Comparison of ENCODE assay signal across 35 mouse cellular contexts in genomic region chr8:117692131-117692530, GRCm38 (mm10). TPM values are rescaled to one million over a fixed set of nuclear protein-coding genes. Genes with fewer than 3 reads are reported as not detected.
A peak's percentile ranks its signal among the peaks of the same experiment; 100 is the strongest.
DNase-seq lines count a peak whose midpoint lies in the region; ATAC-seq and TF ChIP-seq lines count a peak whose summit lies in the region.
"Had no signal": no experiment of that assay in that cellular context is flagged by ENCODE, and none has a peak within 500 bp of the region (broad histone marks: within the 10 kb centered on the region; RNA-seq: fewer than 3 reads in every experiment).

No protein-coding gene starts in this region.

- H3K27me3 ChIP-seq in liver, embryonic 14.5 days (ENCODE audit: control insufficient read depth, insufficient read depth, low read length): no peaks in the 10 kb centered on the region
- H3K27me3 ChIP-seq in liver, embryonic 12.5 days (replicated peaks): no peaks in the 10 kb centered on the region
- H3K27me3 ChIP-seq: embryonic facial prominence, embryonic 15.5 days; forebrain, embryonic 13.5 days; heart, embryonic 12.5 days; liver, embryonic 13.5 days had no signal

- H3K9me3 ChIP-seq in liver, embryonic 14.5 days (ENCODE audit: control insufficient read depth, low read length): no peaks in the 10 kb centered on the region
- no peaks in the 10 kb centered on the region for H3K9me3 ChIP-seq in liver, embryonic 12.5 days (replicated peaks)
- H3K9me3 ChIP-seq: embryonic facial prominence, embryonic 10.5 days; embryonic facial prominence, embryonic 15.5 days; forebrain, embryonic 13.5 days; heart, embryonic 12.5 days; liver, embryonic 13.5 days had no signal

- WGBS in liver, embryonic 14.5 days (ENCODE audit: insufficient replicate concordance): 60% methylated on average over 4 of the region's 4 CpGs
- WGBS in liver, embryonic 12.5 days (ENCODE audit: insufficient replicate concordance): 64% methylated on average over 4 of the region's 4 CpGs

- H3K36me3 ChIP-seq in liver, embryonic 14.5 days (replicated peaks; ENCODE audit: control insufficient read depth, insufficient read depth, low read depth): no peaks in the 10 kb centered on the region
- H3K36me3 ChIP-seq in liver, embryonic 12.5 days: no peaks in the 10 kb centered on the region
- H3K36me3 ChIP-seq: embryonic facial prominence, embryonic 10.5 days; embryonic facial prominence, embryonic 15.5 days; G1E; heart, embryonic 12.5 days; liver, embryonic 13.5 days had no signal

- H3K27ac ChIP-seq in liver, embryonic 14.5 days: no peak overlapping the region
- no peak overlapping the region for H3K27ac ChIP-seq in liver, embryonic 12.5 days
- H3K27ac ChIP-seq: embryonic facial prominence, embryonic 10.5 days; embryonic facial prominence, embryonic 15.5 days; forebrain, embryonic 13.5 days; hindbrain, embryonic 14.5 days; liver, embryonic 13.5 days had no signal

- H3K4me3 ChIP-seq in liver, embryonic 14.5 days (ENCODE audit: insufficient read depth in 1 of 2, low read depth in 2 of 2, low read length in 2 of 2): no peak overlapping the region
- H3K4me3 ChIP-seq in liver, embryonic 12.5 days: no peak overlapping the region
- H3K4me3 ChIP-seq: embryonic facial prominence, embryonic 10.5 days; embryonic facial prominence, embryonic 15.5 days; forebrain, embryonic 13.5 days; heart, embryonic 12.5 days; liver, embryonic 13.5 days had no signal

- no peak for TF ChIP-seq EP300 in liver, embryonic 14.5 days (IDR thresholded peaks at IDR 0.05; ENCODE audit: low read depth)

- no peak overlapping the region for H3K4me2 ChIP-seq in liver, embryonic 14.5 days (ENCODE audit: low read depth)
- no peak overlapping the region for H3K4me2 ChIP-seq in liver, embryonic 12.5 days
- H3K4me2 ChIP-seq: embryonic facial prominence, embryonic 15.5 days; forebrain, embryonic 13.5 days; heart, embryonic 12.5 days; hindbrain, embryonic 14.5 days; liver, embryonic 13.5 days; midbrain, embryonic 11.5 days had no signal

- H3K4me1 ChIP-seq in liver, embryonic 14.5 days (replicated peaks; ENCODE audit: control insufficient read depth in 2 of 2, insufficient read depth in 2 of 2, low read length in 1 of 2): peaks cover 0 to 7% of the 10 kb centered on the region in 2 experiments; a peak in 2 of 4 replicates
- no peaks in the 10 kb centered on the region for H3K4me1 ChIP-seq in liver, embryonic 12.5 days
- H3K4me1 ChIP-seq: embryonic facial prominence, embryonic 10.5 days; embryonic facial prominence, embryonic 15.5 days; forebrain, embryonic 13.5 days; heart, embryonic 12.5 days; liver, embryonic 13.5 days had no signal

- TF ChIP-seq CTCF in liver, embryonic 14.5 days (IDR thresholded peaks at IDR 0.05; ENCODE audit: low read depth): no peak

- 0 out of 2 replicates have a peak, but pooled peaks have one; percentile 31 for ATAC-seq in liver, embryonic 14.5 days (ENCODE audit: insufficient read depth)
- ATAC-seq in liver, embryonic 12.5 days: no peak
- ATAC-seq in megakaryocyte progenitor cell, adult 5-6 weeks (replicated peaks; ENCODE audit: poor library complexity): peak; percentile 70
- ATAC-seq: forebrain, embryonic 13.5 days; midbrain, embryonic 16.5 days had no signal

- no peak for DNase-seq in liver, embryonic 14.5 days (ENCODE audit: low read depth in 3 of 3, low spot score in 3 of 3)
- peak; percentile 20 to 30 for DNase-seq in urinary bladder, postnatal 36 days (ENCODE audit: low spot score in 2 of 2)
- DNase-seq in urinary bladder, postnatal 25 days (ENCODE audit: low spot score): no peak
- DNase-seq in yolk sac, embryonic 10.5 days (ENCODE audit: low spot score): peak; percentile 47
- DNase-seq in layer of hippocampus, postnatal 36 days: no peak
- DNase-seq in spleen, postnatal 36 days (ENCODE audit: low spot score in 2 of 2): no peak
- DNase-seq: adrenal gland, postnatal 10 days; cerebellum, adult 8-10 months; cerebellum, postnatal 25 days; gastrocnemius, postnatal 25 days; heart, adult 18-20 months; kidney, adult 9 months; kidney, postnatal 10 days; liver, embryonic 13.5 days; lung, postnatal 14 days; right cerebral cortex, adult 18-20 months; spleen, adult 18-20 months; thymus, adult 2 months; thymus, postnatal 36 days had no signal

- no peak overlapping the region for H3K9ac ChIP-seq in liver, embryonic 14.5 days (replicated peaks)
- H3K9ac ChIP-seq in liver, embryonic 12.5 days: no peak overlapping the region
- H3K9ac ChIP-seq: embryonic facial prominence, embryonic 15.5 days; forebrain, embryonic 13.5 days; heart, embryonic 12.5 days; hindbrain, embryonic 14.5 days; liver, embryonic 13.5 days had no signal

RNA-seq across cellular contexts. Expression of gene Hsd17b2, which starts 9.6 kb away (rescaled TPM):
- 27.9 and 32.7 TPM in 2 replicates for polyA plus RNA-seq in liver, embryonic 14.5 days (2012; rRNA removed)
- 58.0 and 65.1 TPM in 2 replicates for polyA plus RNA-seq in liver, embryonic 14.5 days (2014; fragmentation: Nextera tagmentation; extraction: Ambion mirVana)
- 20.9 and 23.6 TPM in 2 replicates for polyA plus RNA-seq in liver, embryonic 12.5 days (2016; fragmentation: Nextera tagmentation; extraction: Ambion mirVana)
- not detected in 2 replicates for total RNA-seq in megakaryocyte progenitor cell, adult 5-6 weeks (2015)
- total RNA-seq in megakaryocyte progenitor cell, adult 5-6 weeks (2017): not detected in 2 replicates
- total RNA-seq in layer of hippocampus, postnatal 36 days (2021): not detected
- total RNA-seq: gastrocnemius, adult 18-20 months; gastrocnemius, postnatal 25 days; heart, adult 18-20 months; hematopoietic stem cell, adult 5-6 weeks; megakaryocyte, adult 5-6 weeks had no signal
- polyA plus RNA-seq: embryonic facial prominence, embryonic 10.5 days; G1E; heart, postnatal 0 days; limb, embryonic 11.5 days; midbrain, embryonic 11.5 days; neural tube, embryonic 11.5 days had no signal

RNA-seq across cellular contexts. Expression of gene Sdr42e1, which starts 18.6 kb away (rescaled TPM):
- 1.7 TPM in 2 replicates for polyA plus RNA-seq in liver, embryonic 14.5 days (2012; rRNA removed)
- 0.99 and 1.7 TPM in 2 replicates for polyA plus RNA-seq in liver, embryonic 14.5 days (2014; fragmentation: Nextera tagmentation; extraction: Ambion mirVana)
- 0.91 and 1.4 TPM in 2 replicates for polyA plus RNA-seq in liver, embryonic 12.5 days (2016; fragmentation: Nextera tagmentation; extraction: Ambion mirVana)
- total RNA-seq in megakaryocyte progenitor cell, adult 5-6 weeks (2015): 3.4 and 4.2 TPM in 2 replicates
- 4.4 and 5.1 TPM in 2 replicates for total RNA-seq in megakaryocyte progenitor cell, adult 5-6 weeks (2017)
- 1 to 10 TPM; 4.1 to 4.2 TPM for total RNA-seq in layer of hippocampus, postnatal 36 days (2021)
- polyA plus RNA-seq: G1E had no signal

Comparison
In these comparisons a context has a peak if more than half of its experiments do, and no peak if none do; other contexts are left out.
1. DNase-seq: peak in urinary bladder, postnatal 36 days (2 of 2) and yolk sac, embryonic 10.5 days (single experiment); none in liver, embryonic 14.5 days (0 of 3), urinary bladder, postnatal 25 days (single experiment), layer of hippocampus, postnatal 36 days (0 of 2) and spleen, postnatal 36 days (0 of 2).